Mouse (Mus musculus) neural tube, embryonic 13.5 days (tissue): Measurements from ENCODE around the gene Gm21637. TPM values are rescaled to one million over a fixed set of nuclear protein-coding genes. Genes with fewer than 3 reads are reported as not detected.
"Not testable (repeated sequence)": the region's sequence is repeated elsewhere in the genome, so short reads cannot be mapped to it uniquely, and the experiment has no call there.

Experiments used
- ATAC-seq: fragments of 200-750 bp; cut with Nextera tagmentation; 2 replicates; pipeline ENCODE4 v1.8.0; 2017; ENCODE audit warnings: low read depth, mild to moderate bottlenecking, moderate TSS enrichment, moderate library complexity
- H3K27ac ChIP-seq: fragments of 300-500 bp; sonication (generic); replicated peaks from 2 replicates; pipeline ENCODE4 v1.5.1; 2015; ENCODE audit warnings: moderate library complexity, mild to moderate bottlenecking, inconsistent platforms
- H3K27me3 ChIP-seq: fragments of 300-500 bp; sonication (generic); 2 replicates; pipeline ENCODE4 v1.6.1; 2015; ENCODE audit warnings: mild to moderate bottlenecking, inconsistent platforms
- H3K36me3 ChIP-seq: fragments of 300-500 bp; sonication (generic); 2 replicates; pipeline ENCODE4 v1.6.1; 2015; ENCODE audit warnings: mild to moderate bottlenecking, inconsistent platforms
- H3K4me1 ChIP-seq: fragments of 300-500 bp; sonication (generic); replicated peaks from 2 replicates; pipeline ENCODE4 v1.6.1; 2015; ENCODE audit warnings: inconsistent platforms
- H3K4me2 ChIP-seq: fragments of 300-500 bp; sonication (generic); 2 replicates; pipeline ENCODE4 v1.6.1; 2015; ENCODE audit warnings: inconsistent platforms, mild to moderate bottlenecking, moderate library complexity
- H3K4me3 ChIP-seq: fragments of 300-500 bp; sonication (generic); 2 replicates; pipeline ENCODE4 v1.5.1; 2015; ENCODE audit warnings: mild to moderate bottlenecking, inconsistent platforms
- H3K9ac ChIP-seq: fragments of 300-500 bp; sonication (generic); 2 replicates; pipeline ENCODE4 v1.6.1; 2015; ENCODE audit warnings: moderate library complexity, mild to moderate bottlenecking, inconsistent platforms
- H3K9me3 ChIP-seq: fragments of 300-500 bp; sonication (generic); 2 replicates; pipeline ENCODE4 v1.6.1; 2016; ENCODE audit warnings: inconsistent platforms
- WGBS: fragments of 180-500 bp; shearing (Covaris S2); methylation state at CpG from one replicate; pipeline ENCODE4 v1.1.7; 2015; 5-methylcytosine and 5-hydroxymethylcytosine counted together
- polyA plus RNA-seq: library from polyadenylated mRNA; unstranded; fragments of >200 nt; fragmentation: Nextera tagmentation; extraction: Ambion mirVana; gene quantifications from 2 replicates; pipeline ENCODE4 v1.2.1, GENCODE M21; 2015

Gene Gm21637
- not detected in 2 replicates for polyA plus RNA-seq

DNA sequence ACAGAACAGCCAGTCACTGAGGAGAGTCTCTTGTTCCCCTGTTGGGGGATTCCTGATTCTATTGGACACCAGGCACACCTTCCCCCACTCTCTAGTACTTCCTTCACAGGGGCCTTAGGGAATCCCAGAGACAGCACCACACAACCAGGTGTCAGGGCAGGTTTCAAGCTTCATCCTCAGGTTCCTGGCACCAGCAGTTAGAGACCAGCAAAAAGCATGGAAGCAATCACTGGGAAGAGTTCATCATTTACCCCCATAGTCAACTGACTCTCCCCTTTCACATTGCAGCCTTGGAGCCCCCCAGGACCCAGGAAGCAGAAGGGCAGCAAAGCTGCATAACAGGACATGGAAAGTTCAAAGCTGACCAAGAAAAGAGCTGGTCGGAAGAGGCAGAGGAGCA, at the start of gene Gm21637:
Gm21637 (plus strand) TSS at position 301 of the 400 bp plus-strand sequence.
- H3K27ac ChIP-seq, H3K4me1 ChIP-seq, ATAC-seq, H3K9me3 ChIP-seq, H3K9ac ChIP-seq, H3K36me3 ChIP-seq, H3K27me3 ChIP-seq, H3K4me3 ChIP-seq, H3K4me2 ChIP-seq: not testable (repeated sequence)
- WGBS = no CpG with 5 or more reads among the region's 1 CpGs

Other genes with a start within 250 kb of the Gm21637 start
- gene Btbd35f25, start 244.9 kb upstream of the Gm21637 start, polyA plus RNA-seq = not detected in 2 replicates
- not detected in 2 replicates for gene Btbd35f22, start 85.8 kb downstream of the Gm21637 start, polyA plus RNA-seq